Mouse (Mus musculus) heart, postnatal 0 days (tissue): ENCODE measurements around the gene A230050P20Rik.

ENCODE experiments used
- CTCF ChIP-seq: IDR thresholded peaks from 2 replicates; pipeline ENCODE4 v1.5.1; 2016; ENCODE audit warnings: antibody characterized with exemption, control low read depth, low read depth
- EP300 ChIP-seq: IDR thresholded peaks from 2 replicates; pipeline ENCODE4 v1.6.1; 2016; ENCODE audit warnings: antibody characterized with exemption, low read depth

GRCm38 (mm10) chr9:20872991-20873390 lies 4.5 kb downstream of the A230050P20Rik start:
- no peak for TF ChIP-seq EP300
- TF ChIP-seq CTCF = no peak
